Mouse (Mus musculus) liver, postnatal 0 days (tissue): ENCODE data around the gene Slx4ip.

Experiments used
- CTCF ChIP-seq: sonication (generic); IDR thresholded peaks from 2 replicates; pipeline ENCODE4 v1.5.1; 2016; ENCODE audit warnings: antibody characterized with exemption, low read depth
- EP300 ChIP-seq: IDR thresholded peaks from 2 replicates; pipeline ENCODE4 v1.6.1; 2016; ENCODE audit warnings: antibody characterized with exemption, low read depth, mild to moderate bottlenecking

- TF ChIP-seq CTCF (no peak), EP300 (no peak)
Observed at GRCm38 (mm10) chr2:137116025-137116674, 225.1 kb downstream of the Slx4ip start, which contains the start of gene Jag1.
